Mouse (Mus musculus) cerebellum, adult 9-11 months (tissue): ENCODE results near the gene Kcnh5.

Source experiments
- DNase-seq: peaks from one replicate; pipeline ENCODE4 v3.0.0; 2022

Gene Kcnh5

DNA sequence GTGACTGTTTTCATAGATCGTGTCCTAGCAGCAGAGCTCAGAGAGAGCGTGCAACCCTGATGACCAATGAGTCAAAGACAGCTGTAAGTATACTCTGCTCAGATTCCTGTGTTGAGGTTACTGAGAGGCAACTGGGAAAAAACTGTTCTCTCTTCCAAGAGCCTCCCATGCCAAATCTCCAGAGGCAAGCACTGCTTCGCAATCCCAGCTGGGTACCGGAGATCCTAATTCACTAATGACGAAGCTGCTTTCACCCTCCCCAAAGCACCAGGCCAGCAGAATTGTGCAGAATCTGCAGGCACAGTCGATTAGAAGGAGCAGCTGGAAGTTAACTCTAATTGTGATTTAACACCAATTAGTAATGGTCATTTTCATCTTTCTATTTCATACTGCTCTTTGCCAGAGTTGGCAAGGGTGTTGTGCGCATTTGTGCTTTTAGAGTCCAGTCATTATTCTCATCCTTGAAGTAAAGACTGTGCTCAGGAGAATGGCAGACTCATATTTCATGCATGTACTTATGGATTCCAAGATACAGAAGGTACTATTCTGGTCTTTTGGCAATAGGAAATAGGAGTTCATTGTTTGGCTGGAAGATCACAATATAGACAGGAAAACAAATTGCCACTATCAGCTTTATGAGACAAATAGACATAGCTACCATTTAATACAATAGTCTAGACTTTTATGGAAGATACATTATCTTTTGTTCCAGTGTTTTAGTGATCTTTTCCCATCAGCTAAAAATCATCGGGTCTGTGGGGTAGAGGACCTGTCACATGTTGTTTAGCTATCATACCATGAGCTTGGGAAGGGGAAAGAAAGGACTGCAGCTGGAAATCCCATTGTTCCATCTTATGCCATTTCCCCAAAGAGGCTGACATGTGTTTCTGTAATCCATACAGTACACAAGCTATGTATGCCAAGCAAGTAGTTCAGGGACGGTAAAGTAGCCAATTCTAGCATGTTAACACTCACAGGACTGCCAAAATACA is 225.7 kb downstream of the Kcnh5 start:
- peak; percentile 1 for DNase-seq

GRCm38 (mm10) chr12:74901331-74901730 is 275.8 kb downstream of the Kcnh5 start:
- DNase-seq, result no peak

- DNase-seq, result no peak
Measured at GRCm38 (mm10) chr12:74900777-74901176, 276.4 kb downstream of the Kcnh5 start.

GRCm38 (mm10) chr12:74899055-74899454 is 278.1 kb downstream of the Kcnh5 start:
- no peak for DNase-seq

GRCm38 (mm10) chr12:74898211-74898610 is 278.9 kb downstream of the Kcnh5 start:
- no peak for DNase-seq

- no peak for DNase-seq
Measured at GRCm38 (mm10) chr12:74894870-74895423, 282.2 kb downstream of the Kcnh5 start.

DNA sequence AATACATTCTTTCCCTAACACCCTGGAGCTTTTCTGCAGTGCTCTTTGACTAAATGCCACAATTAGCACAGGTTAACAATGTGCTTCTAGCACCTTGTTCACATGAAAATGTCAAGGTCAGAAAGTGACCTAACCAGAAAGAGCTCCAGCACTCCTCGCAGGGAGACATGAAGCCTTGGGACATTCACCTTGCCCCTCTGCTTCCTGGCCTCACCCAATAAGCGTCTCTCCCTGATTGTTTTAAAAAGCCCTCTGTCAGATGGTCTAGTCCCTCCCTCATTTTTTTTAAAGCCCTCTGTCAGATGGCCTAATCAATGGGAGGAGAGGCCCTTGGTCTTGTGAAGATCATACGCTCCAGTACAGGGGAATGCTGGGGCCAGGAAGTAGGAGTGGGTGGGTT is 287.7 kb downstream of the Kcnh5 start:
- DNase-seq, result no peak

GRCm38 (mm10) chr12:74887064-74887463 is 290.1 kb downstream of the Kcnh5 start:
- no peak for DNase-seq

- no peak for DNase-seq
Measured at GRCm38 (mm10) chr12:74881344-74881743, 295.8 kb downstream of the Kcnh5 start.

GRCm38 (mm10) chr12:74855666-74856065 is 321.5 kb downstream of the Kcnh5 start:
- no peak for DNase-seq

- no peak for DNase-seq
Measured at GRCm38 (mm10) chr12:74854263-74854662, 322.9 kb downstream of the Kcnh5 start.

- DNase-seq, result no peak
Measured at GRCm38 (mm10) chr12:74850323-74850722, 326.8 kb downstream of the Kcnh5 start.

GRCm38 (mm10) chr12:74849912-74850311 is 327.2 kb downstream of the Kcnh5 start:
- DNase-seq, result no peak

DNA sequence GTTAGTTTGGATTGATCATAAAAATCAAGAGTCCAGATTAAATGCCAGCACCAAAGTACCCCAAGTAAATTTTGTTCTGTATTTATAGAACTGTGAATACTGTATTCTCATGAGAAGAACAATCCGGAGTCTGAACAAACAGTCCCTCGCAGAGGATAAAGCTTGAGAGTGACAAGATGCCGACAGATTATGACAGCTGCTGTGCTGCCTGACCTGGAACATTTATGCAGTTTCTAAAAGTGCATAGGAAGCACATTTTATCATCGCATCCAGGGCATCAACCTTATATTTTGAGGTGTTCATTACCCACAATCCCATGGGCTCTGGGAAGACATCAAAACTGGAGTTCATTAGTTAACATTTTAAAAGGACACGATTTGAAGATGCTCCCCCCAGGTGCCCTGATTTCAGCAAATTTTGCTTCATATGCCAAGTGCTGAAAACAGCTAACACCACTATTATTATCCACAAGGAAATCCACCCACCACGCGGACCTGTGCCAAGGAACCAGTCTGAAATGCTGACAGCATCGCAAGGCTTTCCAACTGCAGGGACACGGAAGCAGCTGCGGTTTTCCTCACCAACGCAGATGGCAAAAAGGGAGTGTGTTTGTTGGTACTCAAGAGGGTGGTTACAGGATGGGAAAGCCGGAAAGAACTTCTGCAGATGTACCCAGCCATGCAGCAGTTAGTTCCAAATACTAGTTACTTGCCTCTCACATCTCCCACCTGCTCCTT is 328.4 kb downstream of the Kcnh5 start:
- DNase-seq, result peak; percentile 4
